Mouse (Mus musculus) erythroblast, embryonic 14.5 days (primary cell): Measurements from ENCODE around the gene Cited2.

Experiments used
- GATA1 ChIP-seq: IDR thresholded peaks from 2 replicates; pipeline ENCODE4 v1.6.1; 2012; ENCODE audit warnings: low read length, inconsistent platforms, mixed read lengths
- TAL1 ChIP-seq: IDR thresholded peaks from 3 replicates; pipeline ENCODE4 v1.6.1; 2012; ENCODE audit warnings: low read length, inconsistent platforms, mixed read lengths

DNA sequence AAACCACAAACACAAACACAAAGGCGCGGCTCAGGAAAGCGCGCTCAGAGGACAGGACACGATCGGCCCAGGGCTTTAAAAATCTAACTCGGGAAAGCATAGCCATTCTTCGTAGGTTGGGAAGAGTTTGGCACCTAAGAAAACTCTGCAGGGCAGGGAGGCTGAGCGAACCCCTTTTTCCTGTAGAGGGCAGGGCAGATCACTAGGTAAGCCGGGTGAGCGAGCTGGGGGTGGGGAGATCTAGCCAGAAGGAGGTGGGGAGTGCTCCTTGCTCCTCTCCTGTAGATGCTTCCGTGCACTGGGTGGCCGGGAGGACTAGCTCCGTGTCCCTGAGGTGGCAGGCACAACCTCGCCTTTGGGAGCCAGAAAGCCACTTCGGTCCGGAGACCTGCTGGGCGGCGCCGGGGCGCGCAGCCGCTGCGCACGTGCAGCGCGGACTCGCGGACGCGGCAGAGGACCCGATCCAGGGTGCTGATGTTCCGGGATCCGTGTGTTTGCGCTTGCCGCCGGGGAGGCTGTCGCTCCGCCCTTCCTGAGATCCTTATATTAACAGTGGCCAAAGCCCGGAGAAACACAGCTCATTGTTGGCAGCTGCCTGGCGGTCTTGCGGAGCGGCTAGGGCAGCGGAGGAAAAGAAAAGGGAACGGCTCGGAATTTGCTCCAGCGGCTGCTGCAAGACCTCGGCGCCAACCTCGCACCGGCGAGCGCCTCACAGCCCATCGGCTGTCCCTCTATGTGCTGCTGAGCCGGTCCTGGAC is at the start of gene Cited2:
- TF ChIP-seq GATA1 (no peak), TAL1 (no peak)
